33 mouse cellular contexts compared by ENCODE assay signal in the genomic region with DNA sequence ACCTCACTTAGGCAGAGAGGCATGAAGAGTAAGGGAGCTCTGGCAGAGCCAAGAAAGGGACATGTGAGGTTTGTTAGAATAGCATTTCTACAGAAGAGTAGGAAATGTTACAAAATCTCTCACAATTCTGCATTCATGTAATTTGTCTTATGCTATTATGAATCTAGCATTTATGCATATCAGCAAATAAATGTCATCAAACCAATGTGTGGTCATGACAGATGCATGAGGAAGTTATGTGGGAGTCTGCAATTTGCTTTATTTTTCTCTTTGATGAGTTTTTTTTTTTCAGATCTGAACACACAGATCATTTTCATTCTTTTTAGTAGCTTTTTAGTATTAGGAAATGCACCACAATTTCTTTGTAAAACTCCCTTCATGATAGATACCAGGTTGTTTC.
"Had no signal": no experiment of that assay in that cellular context is flagged by ENCODE, and none has a peak within 500 bp of the region (broad histone marks: within the 10 kb centered on the region; RNA-seq: fewer than 3 reads in every experiment).

No protein-coding gene starts in this region.

- H3K4me2 ChIP-seq: heart, embryonic 11.5 days; heart, embryonic 12.5 days; heart, embryonic 13.5 days; heart, embryonic 15.5 days; hindbrain, embryonic 12.5 days; hindbrain, embryonic 13.5 days; hindbrain, embryonic 14.5 days; hindbrain, embryonic 15.5 days; intestine, embryonic 15.5 days; kidney, embryonic 15.5 days had no signal

- DNase-seq: heart, postnatal 10 days; heart, postnatal 14 days; heart, postnatal 36 days; heart, postnatal 4 days; kidney, adult 11 months; kidney, adult 18-20 months; kidney, adult 2 months; kidney, adult 8-10 months; kidney, adult 9 months; kidney, postnatal 10 days; kidney, postnatal 14 days; kidney, postnatal 25 days; kidney, postnatal 36 days; layer of hippocampus, adult 9-11 months; layer of hippocampus, postnatal 36 days had no signal

- H3K4me1 ChIP-seq: heart, embryonic 10.5 days; heart, embryonic 12.5 days; heart, embryonic 13.5 days; heart, embryonic 15.5 days; hindbrain, embryonic 10.5 days; hindbrain, embryonic 12.5 days; hindbrain, embryonic 13.5 days; hindbrain, embryonic 15.5 days; intestine, embryonic 15.5 days; kidney, embryonic 15.5 days had no signal

- H3K4me3 ChIP-seq: heart, embryonic 10.5 days; heart, embryonic 12.5 days; heart, embryonic 13.5 days; heart, embryonic 15.5 days; hindbrain, embryonic 10.5 days; hindbrain, embryonic 12.5 days; hindbrain, embryonic 13.5 days; hindbrain, embryonic 15.5 days; intestine, embryonic 15.5 days; kidney, embryonic 15.5 days; left cerebral cortex, adult 2 months had no signal

- ATAC-seq: hindbrain, postnatal 0 days; inflammation-experienced regulatory T-cells, adult 6 months; intestine, embryonic 15.5 days; intestine, embryonic 16.5 days; intestine, postnatal 0 days had no signal

- H3K27ac ChIP-seq: heart, embryonic 10.5 days; heart, embryonic 13.5 days; heart, embryonic 15.5 days; hindbrain, embryonic 10.5 days; hindbrain, embryonic 12.5 days; hindbrain, embryonic 13.5 days; hindbrain, embryonic 14.5 days; hindbrain, embryonic 15.5 days; hindbrain, postnatal 0 days; intestine, embryonic 15.5 days; kidney, embryonic 15.5 days; kidney, postnatal 0 days; left cerebral cortex, adult 2 months had no signal

- H3K9ac ChIP-seq: heart, embryonic 12.5 days; heart, embryonic 13.5 days; heart, embryonic 15.5 days; hindbrain, embryonic 12.5 days; hindbrain, embryonic 13.5 days; hindbrain, embryonic 14.5 days; hindbrain, embryonic 15.5 days; intestine, embryonic 15.5 days; kidney, embryonic 15.5 days had no signal

- H3K27me3 ChIP-seq: heart, embryonic 12.5 days; heart, embryonic 13.5 days; heart, embryonic 15.5 days; hindbrain, embryonic 12.5 days; hindbrain, embryonic 13.5 days; hindbrain, embryonic 15.5 days; intestine, embryonic 15.5 days; kidney, embryonic 15.5 days had no signal

- H3K9me3 ChIP-seq: heart, embryonic 10.5 days; heart, embryonic 12.5 days; heart, embryonic 13.5 days; heart, embryonic 15.5 days; hindbrain, embryonic 10.5 days; hindbrain, embryonic 12.5 days; hindbrain, embryonic 13.5 days; hindbrain, embryonic 15.5 days; intestine, embryonic 15.5 days; kidney, embryonic 15.5 days had no signal

- H3K36me3 ChIP-seq: heart, embryonic 10.5 days; heart, embryonic 12.5 days; heart, embryonic 13.5 days; heart, embryonic 15.5 days; hindbrain, embryonic 10.5 days; hindbrain, embryonic 12.5 days; hindbrain, embryonic 13.5 days; hindbrain, embryonic 15.5 days; intestine, embryonic 15.5 days; kidney, embryonic 15.5 days had no signal
